Mouse (Mus musculus): ENCODE measurements at regions not wholly inside any gene's neighbourhood (a gene's known extent, or its start where the extent isn't known, plus 50 kb on each side); places are given as distances from the start of the nearest gene placed in this dataset.

GRCm38 (mm10) chr6:117049459-117050010, 118.8 kb upstream of the Cxcl12 start:
- TF ChIP-seq FOSL1 (IDR thresholded peaks at IDR 0.05; ENCODE audit: insufficient read depth, low read length, poor library complexity, severe bottlenecking), result no peak
- no peak for TF ChIP-seq CTCF (IDR thresholded peaks at IDR 0.05; ENCODE audit: control insufficient read depth, insufficient read depth, insufficient read length)
- no peak for TF ChIP-seq MYOG (IDR thresholded peaks at IDR 0.05; ENCODE audit: control insufficient read depth, extremely low read depth, insufficient read length)
